Mouse (Mus musculus) adrenal gland (tissue): ENCODE measurements around the gene C130050O18Rik.
"Not testable (repeated sequence)": the region's sequence is repeated elsewhere in the genome, so short reads cannot be mapped to it uniquely, and the experiment has no call there.

Source experiments
- intact Hi-C: fragments of 180-260 bp; cut with DNase I; formaldehyde crosslinking; loops from one replicate; pipeline ENCODE4 v1.15.1; 2025

Gene C130050O18Rik

GRCm38 (mm10) chr5:139378986-139379629 is 26.0 kb upstream of the C130050O18Rik start:
- intact Hi-C loops: no loop called here

- intact Hi-C loops: no loop called here
Observed at GRCm38 (mm10) chr5:139379771-139380384, 25.2 kb upstream of the C130050O18Rik start.

GRCm38 (mm10) chr5:139380385-139381248 is 24.5 kb upstream of the C130050O18Rik start:
- intact Hi-C loops: no loop called here

GRCm38 (mm10) chr5:139381586-139382513 is 23.2 kb upstream of the C130050O18Rik start:
- intact Hi-C loops: no loop called here

- intact Hi-C loops: no loop called here
Observed at GRCm38 (mm10) chr5:139382760-139383159, 22.3 kb upstream of the C130050O18Rik start.

- intact Hi-C loops: no loop called here
Observed at GRCm38 (mm10) chr5:139383234-139383633, 21.8 kb upstream of the C130050O18Rik start.

- intact Hi-C loops: no loop called here
Observed at GRCm38 (mm10) chr5:139384531-139384930, 20.5 kb upstream of the C130050O18Rik start.

GRCm38 (mm10) chr5:139386047-139386446 is 19.0 kb upstream of the C130050O18Rik start:
- intact Hi-C loops: no loop called here

- intact Hi-C loops: no loop called here
Observed at GRCm38 (mm10) chr5:139387329-139388194, 17.5 kb upstream of the C130050O18Rik start.

- intact Hi-C loops: no loop called here
Observed at GRCm38 (mm10) chr5:139388195-139388570, 16.9 kb upstream of the C130050O18Rik start.

- intact Hi-C loops: no loop called here
Observed at GRCm38 (mm10) chr5:139388694-139389675, 16.1 kb upstream of the C130050O18Rik start.

- intact Hi-C loops: no loop called here
Observed at GRCm38 (mm10) chr5:139389676-139390061, 15.4 kb upstream of the C130050O18Rik start.

- intact Hi-C loops: not testable (repeated sequence)
Observed at GRCm38 (mm10) chr5:139390324-139391119, 14.6 kb upstream of the C130050O18Rik start.

GRCm38 (mm10) chr5:139391309-139391990 is 13.6 kb upstream of the C130050O18Rik start:
- intact Hi-C loops: no loop called here

GRCm38 (mm10) chr5:139392219-139393196 is 12.6 kb upstream of the C130050O18Rik start:
- intact Hi-C loops: no loop called here

GRCm38 (mm10) chr5:139393197-139393588 is 11.9 kb upstream of the C130050O18Rik start:
- intact Hi-C loops: no loop called here
